Mouse (Mus musculus) neural tube, embryonic 15.5 days (tissue): ENCODE data around the gene Pou5f1. TPM values are rescaled to one million over a fixed set of nuclear protein-coding genes. Genes with fewer than 3 reads are reported as not detected.

Source experiments
- ATAC-seq: fragments of 200-750 bp; cut with Nextera tagmentation; 2 replicates; pipeline ENCODE4 v1.8.0; 2017; ENCODE audit warnings: mild to moderate bottlenecking, moderate TSS enrichment, moderate library complexity; ENCODE audit not compliant: low FRiP score
- H3K27ac ChIP-seq: fragments of 300-500 bp; sonication (generic); replicated peaks from 2 replicates; pipeline ENCODE4 v1.5.1; 2015; ENCODE audit warnings: mild to moderate bottlenecking, inconsistent platforms
- H3K27me3 ChIP-seq: fragments of 300-500 bp; sonication (generic); replicated peaks from 2 replicates; pipeline ENCODE4 v1.6.1; 2015; ENCODE audit warnings: inconsistent platforms
- H3K36me3 ChIP-seq: fragments of 300-500 bp; sonication (generic); 2 replicates; pipeline ENCODE4 v1.6.1; 2015; ENCODE audit warnings: inconsistent platforms
- H3K4me1 ChIP-seq: fragments of 300-500 bp; sonication (generic); 2 replicates; pipeline ENCODE4 v1.6.1; 2015; ENCODE audit warnings: inconsistent platforms
- H3K4me2 ChIP-seq: fragments of 300-500 bp; sonication (generic); 2 replicates; pipeline ENCODE4 v1.6.1; 2015; ENCODE audit warnings: inconsistent platforms, mild to moderate bottlenecking, moderate library complexity
- H3K4me3 ChIP-seq: fragments of 300-500 bp; sonication (generic); replicated peaks from 2 replicates; pipeline ENCODE4 v1.5.1; 2015; ENCODE audit warnings: mild to moderate bottlenecking, inconsistent platforms
- H3K9ac ChIP-seq: fragments of 300-500 bp; sonication (generic); replicated peaks from 2 replicates; pipeline ENCODE4 v1.6.1; 2015; ENCODE audit warnings: mild to moderate bottlenecking, inconsistent platforms
- H3K9me3 ChIP-seq: fragments of 300-500 bp; sonication (generic); replicated peaks from 2 replicates; pipeline ENCODE4 v1.6.1; 2016; ENCODE audit warnings: inconsistent platforms
- WGBS: fragments of 180-500 bp; shearing (Covaris S2); methylation state at CpG from one replicate; pipeline ENCODE4 v1.1.7; 2015; ENCODE audit warnings: mixed read lengths; 5-methylcytosine and 5-hydroxymethylcytosine counted together
- polyA plus RNA-seq: library from polyadenylated mRNA; unstranded; fragments of >200 nt; fragmentation: Nextera tagmentation; extraction: Ambion mirVana; gene quantifications from 2 replicates; pipeline ENCODE4 v1.2.1, GENCODE M21; 2015

Pou5f1 gene
- polyA plus RNA-seq, 1 experiment from 2014 or later, result not detected

GRCm38 (mm10) chr17:35539540-35539939 is 33.7 kb downstream of the Pou5f1 start:
- Histone ChIP-seq H3K4me2 (no peak overlapping the region), H3K4me1 (peaks cover 7% of the 10 kb centered on the region; the same call in 1 of the 2 replicates), H3K27me3 (no peaks in the 10 kb centered on the region), H3K27ac (no peak overlapping the region), H3K9me3 (no peaks in the 10 kb centered on the region), H3K9ac (no peak overlapping the region), H3K4me3 (no peak overlapping the region), H3K36me3 (no peaks in the 10 kb centered on the region)
- 53% methylated on average over 10 of the region's 10 CpGs for WGBS
- no peak for ATAC-seq

- H3K4me2 ChIP-seq, result peak overlapping the region; percentile 11
- no peaks in the 10 kb centered on the region for H3K9me3 ChIP-seq
- no peak overlapping the region for H3K4me3 ChIP-seq
- no peaks in the 10 kb centered on the region for H3K36me3 ChIP-seq
- H3K27me3 ChIP-seq, result no peaks in the 10 kb centered on the region
- 80% methylated on average over 15 of the region's 15 CpGs for WGBS
- H3K4me1 ChIP-seq, result peaks cover 13% of the 10 kb centered on the region
- no peak for ATAC-seq
- H3K9ac ChIP-seq, result no peak overlapping the region
- H3K27ac ChIP-seq, result no peak overlapping the region
These were observed 37.1 kb downstream of the Pou5f1 start for GRCm38 (mm10) chr17:35542761-35543411.

- Histone ChIP-seq H3K27me3 (no peaks in the 10 kb centered on the region), H3K9ac (no peak overlapping the region), H3K36me3 (no peaks in the 10 kb centered on the region), H3K4me1 (peaks cover 13% of the 10 kb centered on the region), H3K4me3 (no peak overlapping the region), H3K9me3 (no peaks in the 10 kb centered on the region), H3K4me2 (peak overlapping the region; percentile 11), H3K27ac (no peak overlapping the region)
- WGBS, result 17% methylated on average over 14 of the region's 14 CpGs
- ATAC-seq, result no peak
These were observed 37.6 kb downstream of the Pou5f1 start for GRCm38 (mm10) chr17:35543412-35543861.

- no peak overlapping the region for H3K4me2 ChIP-seq
- H3K4me3 ChIP-seq, result no peak overlapping the region
- no peaks in the 10 kb centered on the region for H3K9me3 ChIP-seq
- no peak overlapping the region for H3K27ac ChIP-seq
- no peaks in the 10 kb centered on the region for H3K36me3 ChIP-seq
- H3K9ac ChIP-seq, result no peak overlapping the region
- peaks cover 13% of the 10 kb centered on the region for H3K4me1 ChIP-seq
- ATAC-seq, result no peak
- no peaks in the 10 kb centered on the region for H3K27me3 ChIP-seq
- WGBS, result 83% methylated on average over 6 of the region's 6 CpGs
These were observed 38.2 kb downstream of the Pou5f1 start for GRCm38 (mm10) chr17:35544001-35544400.

GRCm38 (mm10) chr17:35544680-35545079 is 38.9 kb downstream of the Pou5f1 start:
- ATAC-seq, result peak; percentile 54; the same call in 1 of the 2 replicates
- no peaks in the 10 kb centered on the region for H3K36me3 ChIP-seq
- no peaks in the 10 kb centered on the region for H3K27me3 ChIP-seq
- H3K4me2 ChIP-seq, result no peak overlapping the region
- H3K27ac ChIP-seq, result no peak overlapping the region
- H3K9me3 ChIP-seq, result no peaks in the 10 kb centered on the region
- H3K4me1 ChIP-seq, result peaks cover 13% of the 10 kb centered on the region
- no peak overlapping the region for H3K4me3 ChIP-seq
- 28% methylated on average over 6 of the region's 6 CpGs for WGBS
- H3K9ac ChIP-seq, result no peak overlapping the region

- no peak overlapping the region for H3K4me2 ChIP-seq
- no peak overlapping the region for H3K9ac ChIP-seq
- H3K4me1 ChIP-seq, result peaks cover 13% of the 10 kb centered on the region
- ATAC-seq, result no peak
- WGBS, result 58% methylated on average over 2 of the region's 2 CpGs
- H3K4me3 ChIP-seq, result no peak overlapping the region
- no peaks in the 10 kb centered on the region for H3K27me3 ChIP-seq
- H3K9me3 ChIP-seq, result no peaks in the 10 kb centered on the region
- no peak overlapping the region for H3K27ac ChIP-seq
- no peaks in the 10 kb centered on the region for H3K36me3 ChIP-seq
These were observed 41.6 kb downstream of the Pou5f1 start for GRCm38 (mm10) chr17:35547465-35547864.

GRCm38 (mm10) chr17:35548636-35549035 is 42.8 kb downstream of the Pou5f1 start:
- no peak overlapping the region for H3K9ac ChIP-seq
- peaks cover 6% of the 10 kb centered on the region; the same call in 1 of the 2 replicates for H3K4me1 ChIP-seq
- H3K27me3 ChIP-seq, result no peaks in the 10 kb centered on the region
- 19% methylated on average over 5 of the region's 5 CpGs for WGBS
- ATAC-seq, result no peak
- H3K4me2 ChIP-seq, result no peak overlapping the region
- H3K36me3 ChIP-seq, result no peaks in the 10 kb centered on the region
- H3K9me3 ChIP-seq, result no peaks in the 10 kb centered on the region
- H3K27ac ChIP-seq, result no peak overlapping the region
- H3K4me3 ChIP-seq, result no peak overlapping the region

GRCm38 (mm10) chr17:35549437-35550142 is 43.8 kb downstream of the Pou5f1 start:
- no peak for ATAC-seq
- Histone ChIP-seq H3K4me2 (peak overlapping the region; percentile 19; the same call in 1 of the 2 replicates), H3K4me3 (no peak overlapping the region), H3K9me3 (no peaks in the 10 kb centered on the region), H3K27ac (peak overlapping the region; percentile 64), H3K9ac (no peak overlapping the region), H3K4me1 (peaks cover 6% of the 10 kb centered on the region; the same call in 1 of the 2 replicates), H3K27me3 (no peaks in the 10 kb centered on the region), H3K36me3 (no peaks in the 10 kb centered on the region)
- 54% methylated on average over 15 of the region's 15 CpGs for WGBS

- Histone ChIP-seq H3K4me3 (no peak overlapping the region), H3K4me2 (no peak overlapping the region), H3K9me3 (no peaks in the 10 kb centered on the region), H3K9ac (no peak overlapping the region), H3K36me3 (no peaks in the 10 kb centered on the region), H3K27ac (peak overlapping the region; percentile 64; the same call in 1 of the 2 replicates), H3K27me3 (no peaks in the 10 kb centered on the region), H3K4me1 (peaks cover 6% of the 10 kb centered on the region; the same call in 1 of the 2 replicates)
- 96% methylated on average over 4 of the region's 4 CpGs for WGBS
- no peak for ATAC-seq
These were observed 44.3 kb downstream of the Pou5f1 start for GRCm38 (mm10) chr17:35550143-35550494.

GRCm38 (mm10) chr17:35550871-35551270 is 45.1 kb downstream of the Pou5f1 start:
- no peak for ATAC-seq
- Histone ChIP-seq H3K4me2 (no peak overlapping the region), H3K9me3 (no peaks in the 10 kb centered on the region), H3K36me3 (no peaks in the 10 kb centered on the region), H3K27me3 (no peaks in the 10 kb centered on the region), H3K4me1 (peaks cover 6% of the 10 kb centered on the region; the same call in 1 of the 2 replicates), H3K9ac (no peak overlapping the region), H3K4me3 (no peak overlapping the region), H3K27ac (no peak overlapping the region)
- 61% methylated on average over 8 of the region's 8 CpGs for WGBS

GRCm38 (mm10) chr17:35551881-35552414 is 46.1 kb downstream of the Pou5f1 start, which contains the start of gene Cdsn:
Gene Cdsn (plus strand): TSS chr17:35552128.
- ATAC-seq, result no peak
- Histone ChIP-seq H3K9ac (no peak within 1 kb of the TSS), H3K27ac (no peak within 1 kb of the TSS), H3K4me1 (no peaks in the 10 kb centered on the region), H3K36me3 (no peaks in the 10 kb centered on the region), H3K4me3 (no peak within 1 kb of the TSS), H3K27me3 (no peaks in the 10 kb centered on the region), H3K4me2 (no peak within 1 kb of the TSS), H3K9me3 (no peaks in the 10 kb centered on the region)
- 74% methylated on average over 9 of the region's 10 CpGs for WGBS

- H3K4me3 ChIP-seq, result no peak overlapping the region
- no peaks in the 10 kb centered on the region for H3K36me3 ChIP-seq
- H3K9me3 ChIP-seq, result no peaks in the 10 kb centered on the region
- no peak overlapping the region for H3K9ac ChIP-seq
- no peak overlapping the region for H3K4me2 ChIP-seq
- WGBS, result 87% methylated on average over 5 of the region's 5 CpGs
- H3K4me1 ChIP-seq, result no peaks in the 10 kb centered on the region
- no peaks in the 10 kb centered on the region for H3K27me3 ChIP-seq
- no peak for ATAC-seq
- no peak overlapping the region for H3K27ac ChIP-seq
These were observed 48.5 kb downstream of the Pou5f1 start for GRCm38 (mm10) chr17:35554321-35554720.
